Mouse (Mus musculus): ENCODE results near the gene 1700013H16Rik.
"Not testable (repeated sequence)": the region's sequence is repeated elsewhere in the genome, so short reads cannot be mapped to it uniquely, and the experiment has no call there.

1700013H16Rik gene

GRCm38 (mm10) chrX:53757736-53758135, at the start of gene 1700013H16Rik:
Gene 1700013H16Rik (minus strand): TSS chrX:53757831.
- DNase-seq (ENCODE audit: low read depth) = no peak

DNA sequence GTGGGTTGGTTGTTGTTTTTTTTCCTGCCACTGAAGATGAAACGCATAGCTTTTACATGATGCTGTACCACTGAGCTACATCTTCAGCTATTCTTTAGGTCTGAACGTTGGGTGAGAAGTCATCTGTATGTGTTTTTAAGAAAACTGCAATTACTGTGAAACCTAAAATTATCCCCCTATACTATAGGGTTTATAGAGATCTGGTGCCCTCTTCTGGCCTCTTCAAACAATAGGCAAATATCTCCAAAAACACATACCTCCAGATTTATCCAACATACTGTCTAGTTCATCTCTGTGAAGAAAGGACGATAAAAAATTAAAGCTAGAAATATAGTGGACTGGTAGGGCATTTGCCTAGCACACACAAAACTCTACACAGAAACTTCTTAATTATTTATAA, 41.4 kb upstream of the 1700013H16Rik start:
- DNase-seq (ENCODE audit: low read depth) = no peak

DNA sequence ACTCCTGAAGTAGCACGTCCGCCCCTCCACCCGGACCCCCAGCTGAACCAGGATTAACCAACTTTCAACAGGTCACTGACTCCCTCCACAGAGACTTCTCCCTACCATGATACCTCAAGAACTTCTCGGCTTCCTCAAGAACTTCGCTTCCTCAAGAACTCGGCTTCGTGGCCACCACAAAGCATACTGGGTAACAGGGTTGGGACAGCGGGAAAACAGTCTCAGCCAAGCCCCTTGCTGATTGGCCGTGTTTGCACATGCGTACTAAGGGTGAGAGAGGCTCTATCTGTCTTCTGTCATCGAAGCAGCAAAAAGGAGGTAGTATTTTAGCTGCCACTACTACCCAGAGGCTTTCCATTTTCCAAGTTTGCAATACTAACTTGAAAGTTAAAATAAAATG, 39.9 kb upstream of the 1700013H16Rik start, which contains the start of gene Xlr:
TSS of gene Xlr (minus strand) at position 188 of the 400 bp plus-strand sequence.
- not testable (repeated sequence) for DNase-seq (ENCODE audit: low read depth)

GRCm38 (mm10) chrX:53776276-53776675, 18.6 kb upstream of the 1700013H16Rik start, which contains the start of gene Zfp36l3:
Gene Zfp36l3 (minus strand): TSS chrX:53776394.
- DNase-seq (ENCODE audit: low read depth) = no peak

GRCm38 (mm10) chrX:53752851-53753250, 4.8 kb downstream of the 1700013H16Rik start:
- no peak for DNase-seq (ENCODE audit: low read depth)

DNA sequence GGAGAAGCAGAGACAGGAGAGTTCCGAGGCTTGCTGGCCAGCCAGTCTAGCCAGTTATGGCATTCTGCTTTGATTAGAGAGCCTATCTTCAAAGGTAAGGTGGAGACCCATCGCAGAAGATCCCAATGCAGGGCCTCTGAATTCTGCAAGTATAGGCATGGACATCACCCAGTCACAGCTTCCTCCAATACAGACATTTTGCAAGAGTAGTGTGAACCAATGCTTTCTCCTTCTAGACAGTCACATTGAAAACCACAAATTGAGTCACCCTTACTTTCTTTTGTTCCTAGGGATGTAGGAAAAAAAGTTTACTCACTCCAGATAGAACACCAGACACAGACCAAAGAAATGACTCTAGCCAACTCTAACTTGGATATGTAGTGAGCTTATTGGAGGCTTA, 28.7 kb downstream of the 1700013H16Rik start:
- no peak for DNase-seq (ENCODE audit: low read depth)

DNA sequence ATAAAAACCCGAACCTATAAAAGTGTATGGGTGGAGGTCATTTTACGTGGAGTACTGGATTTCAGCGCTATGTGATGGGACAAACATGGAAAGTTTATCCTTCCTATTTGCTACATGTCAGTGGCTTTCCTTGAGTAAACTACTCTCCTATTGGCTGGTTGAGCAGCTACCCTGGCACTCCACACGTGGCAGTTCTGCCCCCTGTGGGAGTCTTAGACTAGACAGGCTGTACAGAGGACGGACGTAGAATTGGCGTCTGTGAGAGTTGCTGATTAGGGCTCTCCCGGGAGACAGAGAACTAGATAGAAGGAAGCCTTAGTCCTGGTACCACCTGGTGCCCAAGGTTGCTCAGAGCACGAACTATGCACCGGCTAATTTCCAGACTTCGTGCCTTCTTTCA, 33.0 kb downstream of the 1700013H16Rik start, which contains the start of gene 4930502E18Rik:
TSS of gene 4930502E18Rik (plus strand) at position 231 of the 400 bp plus-strand sequence.
- DNase-seq (ENCODE audit: low read depth) = no peak

GRCm38 (mm10) chrX:53716323-53717182, 41.1 kb downstream of the 1700013H16Rik start:
- no peak for DNase-seq (ENCODE audit: low read depth)

- no peak for DNase-seq (ENCODE audit: low read depth)
These were observed 41.7 kb downstream of the 1700013H16Rik start for GRCm38 (mm10) chrX:53715942-53716322.

DNA sequence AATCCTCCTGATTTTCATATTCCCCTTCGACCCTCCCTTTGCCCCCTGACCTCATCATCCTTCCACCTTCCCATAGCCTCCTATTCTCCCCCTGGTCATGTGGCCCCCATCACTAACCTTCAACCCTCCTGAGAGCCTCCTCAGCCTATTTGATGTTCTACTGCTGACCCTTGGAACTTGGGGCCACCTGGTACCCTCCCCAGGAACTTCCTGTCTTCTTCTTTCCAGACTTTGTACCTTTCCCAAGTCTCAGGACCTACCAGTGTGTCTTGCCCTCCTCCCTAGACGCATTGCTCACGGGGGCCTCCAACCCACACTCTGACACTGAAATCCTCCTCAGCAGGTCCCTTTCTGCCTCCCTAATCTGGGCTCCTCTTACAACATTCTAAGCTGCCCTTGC, 55.0 kb downstream of the 1700013H16Rik start:
- DNase-seq (ENCODE audit: low read depth) = no peak

- DNase-seq (ENCODE audit: low read depth) = no peak
These were observed 58.4 kb downstream of the 1700013H16Rik start for GRCm38 (mm10) chrX:53699225-53699624.

DNA sequence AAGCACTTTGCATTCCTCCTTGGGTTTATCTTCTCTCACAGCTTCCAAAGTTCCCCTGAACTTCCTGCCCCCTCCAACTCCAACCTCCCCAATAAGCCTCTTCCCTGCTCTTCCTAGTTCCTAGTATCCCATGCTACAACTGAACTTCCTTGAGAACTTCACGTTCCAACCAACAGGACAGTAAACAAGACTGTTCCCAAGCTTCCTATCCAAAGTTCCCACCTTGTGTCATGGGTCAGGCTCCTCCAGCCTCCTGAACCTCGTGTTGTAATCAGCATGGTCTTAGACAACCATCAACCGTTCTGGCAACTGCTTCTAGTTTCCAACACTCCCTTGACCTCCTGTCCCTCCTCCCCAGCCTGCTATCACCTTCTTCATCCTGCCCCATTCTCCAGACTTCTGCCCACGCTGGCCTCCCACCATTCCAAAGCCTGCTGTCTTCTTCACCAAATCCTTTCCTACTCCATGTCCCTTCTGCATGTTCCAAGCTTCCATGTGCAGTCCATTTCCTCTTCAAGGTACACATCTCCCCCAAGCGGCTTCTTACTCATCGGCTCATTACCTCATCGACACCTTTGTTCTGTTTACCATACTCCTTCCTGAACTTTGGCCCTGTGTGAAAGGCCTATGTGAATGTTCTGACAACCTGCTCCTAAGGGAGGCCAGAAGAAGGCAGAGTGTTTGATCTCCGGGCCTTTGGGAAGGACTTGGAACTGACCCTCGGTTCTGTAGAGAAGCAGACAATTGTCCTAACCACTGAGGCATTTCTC, 63.4 kb downstream of the 1700013H16Rik start:
- DNase-seq (ENCODE audit: low read depth) = no peak

- DNase-seq (ENCODE audit: low read depth) = no peak
These were observed 64.5 kb downstream of the 1700013H16Rik start for GRCm38 (mm10) chrX:53693141-53693540.
